Mouse (Mus musculus): ENCODE data around the gene Tpst2. TPM values are rescaled to one million over a fixed set of nuclear protein-coding genes. Genes with fewer than 3 reads are reported as not detected.

Gene Tpst2
- polyA plus RNA-seq, 1 experiment = 39.6 TPM

- no peak overlapping the region for H3K27ac ChIP-seq (ENCODE audit: insufficient read depth, low read length)
- no peaks in the 10 kb centered on the region for H3K4me1 ChIP-seq (ENCODE audit: control insufficient read depth, insufficient read depth, low read length)
- TF ChIP-seq POLR2A (IDR thresholded peaks at IDR 0.05; ENCODE audit: low read depth, low read length) = no peak
- peak; percentile 97 for TF ChIP-seq CTCF (IDR thresholded peaks at IDR 0.05; ENCODE audit: borderline replicate concordance, insufficient read depth, low read length)
- H3K4me3 ChIP-seq (ENCODE audit: insufficient read depth, low read length) = no peak overlapping the region
Measured at GRCm38 (mm10) chr5:112240761-112241160, 35.7 kb upstream of the Tpst2 start.

- TF ChIP-seq POLR2A (IDR thresholded peaks at IDR 0.05; ENCODE audit: low read depth, low read length) (no peak), CTCF (IDR thresholded peaks at IDR 0.05; ENCODE audit: borderline replicate concordance, insufficient read depth, low read length) (no peak)
- Histone ChIP-seq H3K27ac (ENCODE audit: insufficient read depth, low read length) (no peak overlapping the region), H3K4me1 (ENCODE audit: control insufficient read depth, insufficient read depth, low read length) (no peaks in the 10 kb centered on the region), H3K4me3 (ENCODE audit: insufficient read depth, low read length) (no peak overlapping the region)
Measured at GRCm38 (mm10) chr5:112241849-112242248, 34.6 kb upstream of the Tpst2 start.

- Histone ChIP-seq H3K4me1 (ENCODE audit: control insufficient read depth, insufficient read depth, low read length) (no peaks in the 10 kb centered on the region), H3K4me3 (ENCODE audit: insufficient read depth, low read length) (no peak overlapping the region), H3K27ac (ENCODE audit: insufficient read depth, low read length) (no peak overlapping the region)
- TF ChIP-seq CTCF (IDR thresholded peaks at IDR 0.05; ENCODE audit: borderline replicate concordance, insufficient read depth, low read length) (no peak), POLR2A (IDR thresholded peaks at IDR 0.05; ENCODE audit: low read depth, low read length) (no peak)
Measured at GRCm38 (mm10) chr5:112242361-112242778, 34.1 kb upstream of the Tpst2 start.

- no peak for TF ChIP-seq CTCF (IDR thresholded peaks at IDR 0.05; ENCODE audit: borderline replicate concordance, insufficient read depth, low read length)
- TF ChIP-seq POLR2A (IDR thresholded peaks at IDR 0.05; ENCODE audit: low read depth, low read length) = no peak
- Histone ChIP-seq H3K27ac (ENCODE audit: insufficient read depth, low read length) (no peak overlapping the region), H3K4me1 (ENCODE audit: control insufficient read depth, insufficient read depth, low read length) (no peaks in the 10 kb centered on the region), H3K4me3 (ENCODE audit: insufficient read depth, low read length) (no peak overlapping the region)
Measured at GRCm38 (mm10) chr5:112243041-112243440, 33.5 kb upstream of the Tpst2 start.

- H3K4me1 ChIP-seq (ENCODE audit: control insufficient read depth, insufficient read depth, low read length) = no peaks in the 10 kb centered on the region
- H3K4me3 ChIP-seq (ENCODE audit: insufficient read depth, low read length) = no peak overlapping the region
- no peak for TF ChIP-seq POLR2A (IDR thresholded peaks at IDR 0.05; ENCODE audit: low read depth, low read length)
- TF ChIP-seq CTCF (IDR thresholded peaks at IDR 0.05; ENCODE audit: borderline replicate concordance, insufficient read depth, low read length) = no peak
- no peak overlapping the region for H3K27ac ChIP-seq (ENCODE audit: insufficient read depth, low read length)
Measured at GRCm38 (mm10) chr5:112243539-112244274, 32.8 kb upstream of the Tpst2 start.

GRCm38 (mm10) chr5:112244275-112244562 lies 32.3 kb upstream of the Tpst2 start:
- no peak overlapping the region for H3K27ac ChIP-seq (ENCODE audit: insufficient read depth, low read length)
- no peak for TF ChIP-seq CTCF (IDR thresholded peaks at IDR 0.05; ENCODE audit: borderline replicate concordance, insufficient read depth, low read length)
- TF ChIP-seq POLR2A (IDR thresholded peaks at IDR 0.05; ENCODE audit: low read depth, low read length) = no peak
- no peak overlapping the region for H3K4me3 ChIP-seq (ENCODE audit: insufficient read depth, low read length)
- H3K4me1 ChIP-seq (ENCODE audit: control insufficient read depth, insufficient read depth, low read length) = no peaks in the 10 kb centered on the region

GRCm38 (mm10) chr5:112244890-112245615 lies 31.4 kb upstream of the Tpst2 start:
- no peak overlapping the region for H3K27ac ChIP-seq (ENCODE audit: insufficient read depth, low read length)
- TF ChIP-seq CTCF (IDR thresholded peaks at IDR 0.05; ENCODE audit: borderline replicate concordance, insufficient read depth, low read length) = no peak
- TF ChIP-seq POLR2A (IDR thresholded peaks at IDR 0.05; ENCODE audit: low read depth, low read length) = no peak
- no peak overlapping the region for H3K4me3 ChIP-seq (ENCODE audit: insufficient read depth, low read length)
- no peaks in the 10 kb centered on the region for H3K4me1 ChIP-seq (ENCODE audit: control insufficient read depth, insufficient read depth, low read length)

- H3K27ac ChIP-seq (ENCODE audit: insufficient read depth, low read length) = no peak overlapping the region
- H3K4me1 ChIP-seq (ENCODE audit: control insufficient read depth, insufficient read depth, low read length) = no peaks in the 10 kb centered on the region
- no peak overlapping the region for H3K4me3 ChIP-seq (ENCODE audit: insufficient read depth, low read length)
- no peak for TF ChIP-seq CTCF (IDR thresholded peaks at IDR 0.05; ENCODE audit: borderline replicate concordance, insufficient read depth, low read length)
- TF ChIP-seq POLR2A (IDR thresholded peaks at IDR 0.05; ENCODE audit: low read depth, low read length) = no peak
Measured at GRCm38 (mm10) chr5:112247399-112247798, 29.1 kb upstream of the Tpst2 start.

- Histone ChIP-seq H3K4me1 (ENCODE audit: control insufficient read depth, insufficient read depth, low read length) (no peaks in the 10 kb centered on the region), H3K4me3 (ENCODE audit: insufficient read depth, low read length) (no peak overlapping the region), H3K27ac (ENCODE audit: insufficient read depth, low read length) (no peak overlapping the region)
- TF ChIP-seq POLR2A (IDR thresholded peaks at IDR 0.05; ENCODE audit: low read depth, low read length) (no peak), CTCF (IDR thresholded peaks at IDR 0.05; ENCODE audit: borderline replicate concordance, insufficient read depth, low read length) (no peak)
Measured at GRCm38 (mm10) chr5:112249106-112249505, 27.4 kb upstream of the Tpst2 start.

- no peak within 1 kb of the TSS for H3K4me3 ChIP-seq (ENCODE audit: insufficient read depth, low read length)
- H3K27ac ChIP-seq (ENCODE audit: insufficient read depth, low read length) = no peak within 1 kb of the TSS
- TF ChIP-seq CTCF (IDR thresholded peaks at IDR 0.05; ENCODE audit: borderline replicate concordance, insufficient read depth, low read length) = no peak
- TF ChIP-seq POLR2A (IDR thresholded peaks at IDR 0.05; ENCODE audit: low read depth, low read length) = no peak
Measured at GRCm38 (mm10) chr5:112252400-112252799, 24.1 kb upstream of the Tpst2 start, which contains the start of gene Cryba4. Gene Cryba4, minus strand, starts transcription at chr5:112252518.

More at GRCm38 (mm10) chr5:112252400-112252799, 24.1 kb upstream of the Tpst2 start, which contains the start of gene Cryba4:
- H3K4me1 ChIP-seq (ENCODE audit: control insufficient read depth, insufficient read depth, low read length) = no peaks in the 10 kb centered on the region

Measured in embryonic fibroblast, embryonic 13.5 days (primary cell).